Mouse (Mus musculus) forebrain, embryonic 15.5 days (tissue): ENCODE results near the gene Wdr18. TPM values are rescaled to one million over a fixed set of nuclear protein-coding genes. Genes with fewer than 3 reads are reported as not detected.

ENCODE experiments used
- ATAC-seq: fragments of 200-750 bp; cut with Nextera tagmentation; replicated peaks from 2 replicates; pipeline ENCODE4 v1.8.0; 2017; ENCODE audit warnings: mild to moderate bottlenecking, moderate TSS enrichment, moderate library complexity
- H3K27ac ChIP-seq: fragments of 300-500 bp; sonication (generic); replicated peaks from 2 replicates; pipeline ENCODE4 v1.5.1; 2015; ENCODE audit warnings: mild to moderate bottlenecking, inconsistent platforms
- H3K27me3 ChIP-seq: fragments of 300-500 bp; sonication (generic); 2 replicates; pipeline ENCODE4 v1.6.1; 2015; ENCODE audit warnings: inconsistent platforms
- H3K36me3 ChIP-seq: fragments of 300-500 bp; sonication (generic); 2 replicates; pipeline ENCODE4 v1.6.1; 2015; ENCODE audit warnings: mild to moderate bottlenecking, inconsistent platforms
- H3K4me1 ChIP-seq: fragments of 300-500 bp; sonication (generic); 2 replicates; pipeline ENCODE4 v1.6.1; 2015; ENCODE audit warnings: inconsistent platforms
- H3K4me2 ChIP-seq: fragments of 300-500 bp; sonication (generic); replicated peaks from 2 replicates; pipeline ENCODE4 v1.6.1; 2015; ENCODE audit warnings: mild to moderate bottlenecking, inconsistent platforms
- H3K4me3 ChIP-seq: fragments of 300-500 bp; sonication (generic); 2 replicates; pipeline ENCODE4 v1.5.1; 2015; ENCODE audit warnings: mild to moderate bottlenecking, inconsistent platforms
- H3K9ac ChIP-seq: fragments of 300-500 bp; sonication (generic); replicated peaks from 2 replicates; pipeline ENCODE4 v1.6.1; 2015; ENCODE audit warnings: mild to moderate bottlenecking, inconsistent platforms
- H3K9me3 ChIP-seq: fragments of 300-500 bp; sonication (generic); 2 replicates; pipeline ENCODE4 v1.6.1; 2016; ENCODE audit warnings: inconsistent platforms
- WGBS: fragments of 180-500 bp; shearing (Covaris S2); methylation state at CpG from one replicate; pipeline ENCODE4 v1.1.7; 2015; ENCODE audit warnings: mixed read lengths; 5-methylcytosine and 5-hydroxymethylcytosine counted together
- polyA plus RNA-seq: library from polyadenylated mRNA; unstranded; fragments of >200 nt; fragmentation: Nextera tagmentation; extraction: Ambion mirVana; gene quantifications from 2 replicates; pipeline ENCODE4 v1.2.1, GENCODE M21; 2015

Gene Wdr18
- 89.2 and 94.3 TPM in 2 replicates for polyA plus RNA-seq

- under 1% methylated on average over 61 of the region's 61 CpGs for WGBS
- Histone ChIP-seq H3K27me3 (no peaks in the 10 kb centered on the region), H3K36me3 (peaks cover 23% of the 10 kb centered on the region), H3K9ac (peak within 1 kb of the TSS; percentile 73), H3K4me3 (peak within 1 kb of the TSS; percentile 67), H3K27ac (peak within 1 kb of the TSS; percentile 51), H3K4me2 (peak within 1 kb of the TSS; percentile 74), H3K4me1 (peaks cover 10% of the 10 kb centered on the region), H3K9me3 (no peaks in the 10 kb centered on the region)
- peak; percentile 96 for ATAC-seq
These were observed at the start of gene Wdr18 for GRCm38 (mm10) chr10:79959847-79960601. Gene Wdr18 (plus strand): TSS chr10:79960152.

DNA sequence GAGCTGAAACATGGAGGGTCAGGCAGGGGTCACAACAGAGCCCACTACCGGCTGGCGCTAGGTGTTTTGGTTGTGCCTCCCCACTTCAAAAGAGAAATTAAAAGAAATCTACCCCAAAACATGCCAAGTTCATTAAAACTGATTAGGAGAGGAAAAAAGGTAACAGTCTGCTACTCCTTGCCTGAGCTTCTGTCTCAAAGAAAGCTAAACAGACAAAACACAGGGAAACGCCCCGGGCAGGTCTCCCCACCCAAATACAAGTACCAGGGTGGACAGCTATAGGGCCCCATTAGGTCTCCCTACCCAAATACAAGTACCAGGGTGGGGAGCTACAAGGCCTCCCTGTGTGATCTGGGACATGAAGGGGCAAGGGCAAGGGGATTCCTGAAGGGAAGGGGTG, 49.4 kb upstream of the Wdr18 start, which contains the start of gene Gm26602:
Gene Gm26602 (plus strand): TSS at position 301 of the 400 bp plus-strand sequence.
- H3K9me3 ChIP-seq: no peaks in the 10 kb centered on the region
- no peak for ATAC-seq
- peaks cover 36% of the 10 kb centered on the region for H3K4me1 ChIP-seq
- peak within 1 kb of the TSS; percentile 47 for H3K9ac ChIP-seq
- H3K36me3 ChIP-seq: peaks cover 28% of the 10 kb centered on the region
- H3K27me3 ChIP-seq: no peaks in the 10 kb centered on the region
- H3K27ac ChIP-seq: peak within 1 kb of the TSS; percentile 98
- H3K4me3 ChIP-seq: no peak within 1 kb of the TSS
- WGBS: 95% methylated on average over 4 of the region's 4 CpGs
- peak within 1 kb of the TSS; percentile 43; the same call in 1 of the 2 replicates for H3K4me2 ChIP-seq

- 69% methylated on average over 20 of the region's 20 CpGs for WGBS
- Histone ChIP-seq H3K4me2 (no peak overlapping the region), H3K9me3 (no peaks in the 10 kb centered on the region), H3K4me3 (no peak overlapping the region), H3K27ac (no peak overlapping the region), H3K27me3 (peaks cover 2% of the 10 kb centered on the region; the same call in 1 of the 2 replicates), H3K4me1 (peaks cover 49% of the 10 kb centered on the region), H3K36me3 (peaks cover 16% of the 10 kb centered on the region), H3K9ac (no peak overlapping the region)
- no peak for ATAC-seq
These were observed 47.5 kb upstream of the Wdr18 start for GRCm38 (mm10) chr10:79912412-79912811.

GRCm38 (mm10) chr10:79914131-79914947, 45.6 kb upstream of the Wdr18 start:
- no peak overlapping the region for H3K4me2 ChIP-seq
- no peak overlapping the region for H3K4me3 ChIP-seq
- H3K4me1 ChIP-seq: peaks cover 42% of the 10 kb centered on the region
- 0 out of 2 replicates have a peak overlapping the region, but pooled peaks have one; percentile 2 for H3K27ac ChIP-seq
- H3K9ac ChIP-seq: 0 out of 2 replicates have a peak overlapping the region, but pooled peaks have one; percentile 15
- ATAC-seq: no peak
- peaks cover 16% of the 10 kb centered on the region for H3K36me3 ChIP-seq
- peaks cover 21% of the 10 kb centered on the region for H3K27me3 ChIP-seq
- H3K9me3 ChIP-seq: no peaks in the 10 kb centered on the region
- WGBS: 53% methylated on average over 11 of the region's 11 CpGs

DNA sequence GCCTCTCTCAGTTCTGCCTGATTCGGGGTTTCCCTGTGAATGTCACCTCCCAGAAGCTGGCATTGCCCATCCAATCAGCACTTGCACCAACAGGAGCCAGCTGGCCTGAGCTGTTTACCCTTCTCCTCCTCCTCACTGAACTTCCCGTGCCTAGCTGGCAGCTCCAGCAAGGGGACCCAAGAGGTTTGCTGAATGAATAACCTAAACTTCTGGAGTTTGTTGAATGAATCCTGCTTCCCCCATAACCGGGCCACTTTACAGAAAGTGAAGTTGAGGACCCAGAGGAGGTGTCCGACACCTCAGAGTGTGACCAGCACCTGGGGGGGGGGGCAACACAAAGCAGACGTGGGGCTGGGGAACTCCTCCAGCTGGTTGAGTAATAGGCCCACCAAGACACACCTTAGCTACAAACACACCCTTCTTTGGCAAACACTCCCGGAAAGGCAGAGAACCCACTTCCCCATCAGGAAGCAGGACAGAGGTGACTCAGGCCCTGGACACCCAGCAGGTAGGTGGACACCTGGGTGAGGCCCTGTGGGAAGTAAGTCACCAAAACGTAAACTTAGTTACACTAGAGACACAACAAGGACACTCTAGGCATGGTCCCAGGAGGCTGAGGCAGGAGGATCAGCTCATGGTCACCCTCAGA, 44.9 kb upstream of the Wdr18 start:
- peak overlapping the region; percentile 6; the same call in 1 of the 2 replicates for H3K4me2 ChIP-seq
- 66% methylated on average over 7 of the region's 7 CpGs for WGBS
- H3K9ac ChIP-seq: 0 out of 2 replicates have a peak overlapping the region, but pooled peaks have one; percentile 15

GRCm38 (mm10) chr10:79916081-79916480, 43.9 kb upstream of the Wdr18 start:
- peak overlapping the region; percentile 83; the same call in 1 of the 2 replicates for H3K27ac ChIP-seq
- peak overlapping the region; percentile 92 for H3K4me3 ChIP-seq
- 7% methylated on average over 8 of the region's 8 CpGs for WGBS
- peak overlapping the region; percentile 99 for H3K9ac ChIP-seq
- H3K9me3 ChIP-seq: no peaks in the 10 kb centered on the region
- H3K4me1 ChIP-seq: peaks cover 40% of the 10 kb centered on the region
- peaks cover 38% of the 10 kb centered on the region for H3K27me3 ChIP-seq
- H3K36me3 ChIP-seq: peaks cover 9% of the 10 kb centered on the region
- peak; percentile 0; the same call in 1 of the 2 replicates for ATAC-seq
- peak overlapping the region; percentile 91 for H3K4me2 ChIP-seq

More for the DNA sequence above, 44.9 kb upstream of the Wdr18 start:
- Histone ChIP-seq H3K36me3 (peaks cover 16% of the 10 kb centered on the region), H3K4me1 (peaks cover 35% of the 10 kb centered on the region), H3K27me3 (peaks cover 28% of the 10 kb centered on the region), H3K9me3 (no peaks in the 10 kb centered on the region), H3K27ac (no peak overlapping the region), H3K4me3 (no peak overlapping the region)
- no peak for ATAC-seq

DNA sequence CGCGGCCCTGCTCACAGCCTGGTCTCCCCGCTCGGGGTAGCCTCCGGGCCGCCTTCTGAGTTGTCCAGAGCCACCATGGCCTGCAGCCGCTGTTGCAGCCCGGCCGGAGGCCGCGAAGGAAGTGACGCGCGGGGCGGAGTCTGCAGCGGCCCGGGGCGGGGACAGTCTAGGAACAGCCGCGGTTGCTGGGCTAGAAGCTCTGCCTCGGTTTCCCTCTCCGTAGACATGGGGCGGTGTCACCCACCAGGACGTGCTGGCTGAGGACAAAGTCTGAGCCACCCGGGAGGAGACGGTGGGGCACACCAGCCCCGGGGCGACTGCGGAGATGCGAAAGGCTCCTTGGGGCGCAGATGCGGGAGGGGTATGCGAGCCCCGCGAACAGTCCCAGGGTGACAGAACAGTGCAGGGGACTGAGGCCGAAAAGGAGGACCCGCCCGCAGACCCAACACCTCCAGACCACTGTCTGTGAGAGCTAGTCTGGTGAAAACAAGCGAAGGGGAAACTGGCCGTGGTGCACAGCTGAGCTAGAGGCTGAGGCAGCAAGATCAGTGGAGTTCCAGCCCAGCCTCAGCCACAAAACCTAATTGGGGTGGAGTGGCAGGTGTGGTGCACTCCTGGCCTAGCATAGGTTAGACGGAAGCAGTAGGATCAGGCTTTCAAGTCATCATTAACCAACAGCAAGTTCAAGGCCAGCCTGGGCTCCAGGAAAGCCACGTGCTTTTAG, 43.0 kb upstream of the Wdr18 start, which contains the start of gene Kiss1r:
Gene Kiss1r (plus strand): TSS at position 164 of the 724 bp plus-strand sequence.
- H3K27me3 ChIP-seq: peaks cover 47% of the 10 kb centered on the region
- peak within 1 kb of the TSS; percentile 92 for H3K4me3 ChIP-seq
- ATAC-seq: peak; percentile 87
- peak within 1 kb of the TSS; percentile 91 for H3K4me2 ChIP-seq
- peak within 1 kb of the TSS; percentile 99 for H3K9ac ChIP-seq
- H3K36me3 ChIP-seq: peaks cover under 1% of the 10 kb centered on the region; the same call in 1 of the 2 replicates
- H3K4me1 ChIP-seq: peaks cover 48% of the 10 kb centered on the region
- H3K27ac ChIP-seq: peak within 1 kb of the TSS; percentile 83
- WGBS: 1% methylated on average over 42 of the region's 42 CpGs
- no peaks in the 10 kb centered on the region for H3K9me3 ChIP-seq

- H3K9me3 ChIP-seq: no peaks in the 10 kb centered on the region
- H3K27ac ChIP-seq: no peak overlapping the region
- WGBS: 58% methylated on average over 5 of the region's 5 CpGs
- peak overlapping the region; percentile 99 for H3K9ac ChIP-seq
- no peaks in the 10 kb centered on the region for H3K36me3 ChIP-seq
- peaks cover 48% of the 10 kb centered on the region for H3K4me1 ChIP-seq
- peak overlapping the region; percentile 92 for H3K4me3 ChIP-seq
- H3K4me2 ChIP-seq: peak overlapping the region; percentile 91
- ATAC-seq: no peak
- peaks cover 54% of the 10 kb centered on the region for H3K27me3 ChIP-seq
These were observed 42.3 kb upstream of the Wdr18 start for GRCm38 (mm10) chr10:79917532-79918100.

DNA sequence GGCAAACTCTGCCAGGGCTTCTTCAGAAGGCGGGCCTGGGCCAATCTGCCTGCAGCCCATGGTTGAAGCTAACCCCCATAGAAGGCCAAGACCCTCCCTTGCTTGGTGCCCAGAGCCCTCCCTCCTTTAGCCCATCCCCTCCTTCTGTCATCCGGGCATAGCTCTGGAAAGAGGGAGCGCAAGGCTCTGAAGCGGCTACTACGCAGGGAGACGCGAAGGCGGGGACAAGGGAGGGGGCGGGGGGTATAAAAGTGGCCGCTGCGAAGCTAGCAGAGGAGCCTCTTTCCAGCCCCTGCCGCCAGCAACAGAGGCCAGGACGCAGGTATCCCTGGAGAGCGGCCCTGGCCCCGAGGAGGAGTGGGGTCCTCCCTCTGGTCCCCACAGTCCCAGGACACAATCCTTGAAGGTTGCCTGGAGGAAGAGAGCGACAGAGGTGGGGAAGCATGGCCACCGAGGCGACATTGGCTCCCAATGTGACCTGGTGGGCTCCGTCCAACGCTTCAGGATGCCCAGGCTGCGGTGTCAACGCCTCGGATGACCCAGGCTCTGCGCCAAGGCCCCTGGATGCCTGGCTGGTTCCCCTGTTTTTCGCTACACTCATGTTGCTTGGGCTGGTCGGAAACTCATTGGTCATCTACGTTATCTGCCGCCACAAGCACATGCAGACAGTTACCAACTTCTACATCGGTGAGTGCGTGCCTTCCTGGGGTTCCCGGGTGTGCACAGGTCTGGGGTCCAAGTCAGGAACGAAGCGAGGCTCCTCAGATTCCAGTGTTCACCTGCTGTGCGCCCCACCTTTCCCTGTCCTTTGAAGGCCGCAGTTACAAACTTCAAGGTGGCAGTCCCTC, 41.5 kb upstream of the Wdr18 start:
- Histone ChIP-seq H3K27me3 (peaks cover 62% of the 10 kb centered on the region), H3K27ac (no peak overlapping the region), H3K9me3 (no peaks in the 10 kb centered on the region), H3K4me2 (no peak overlapping the region), H3K9ac (no peak overlapping the region), H3K4me3 (no peak overlapping the region), H3K36me3 (no peaks in the 10 kb centered on the region), H3K4me1 (peaks cover 48% of the 10 kb centered on the region)
- 3% methylated on average over 34 of the region's 35 CpGs for WGBS
- no peak for ATAC-seq

- no peak overlapping the region for H3K4me3 ChIP-seq
- no peaks in the 10 kb centered on the region for H3K36me3 ChIP-seq
- no peaks in the 10 kb centered on the region for H3K9me3 ChIP-seq
- no peak overlapping the region for H3K27ac ChIP-seq
- H3K9ac ChIP-seq: no peak overlapping the region
- 2% methylated on average over 21 of the region's 21 CpGs for WGBS
- no peak for ATAC-seq
- H3K27me3 ChIP-seq: peaks cover 66% of the 10 kb centered on the region
- peaks cover 42% of the 10 kb centered on the region for H3K4me1 ChIP-seq
- no peak overlapping the region for H3K4me2 ChIP-seq
These were observed 40.6 kb upstream of the Wdr18 start for GRCm38 (mm10) chr10:79919251-79919849.
